Mouse (Mus musculus) CH12.LX (cell line): ENCODE data around the gene Hdac11. TPM values are rescaled to one million over a fixed set of nuclear protein-coding genes. Genes with fewer than 3 reads are reported as not detected.
A peak's percentile ranks its signal among the peaks of the same experiment; 100 is the strongest.

ENCODE experiments used
- DNase-seq: peaks from one replicate; pipeline ENCODE4 v3.0.0-alpha.2; 2013; ENCODE audit errors: extremely low read depth
- H3K27ac ChIP-seq: 2 replicates; pipeline ENCODE4 v1.5.1; 2012; ENCODE audit warnings: low read depth, mild to moderate bottlenecking, control low read depth, moderate library complexity; ENCODE audit not compliant: insufficient read depth
- H3K27me3 ChIP-seq: replicated peaks from 2 replicates; pipeline ENCODE3; 2012; ENCODE audit warnings: inconsistent platforms
- H3K36me3 ChIP-seq, 2 experiments: replicated peaks in 1 of 2; 2 replicates each; pipeline versions ENCODE3 to v1.6.1; 2012; ENCODE audit warnings: inconsistent platforms in 1 of 2, low read length in 1 of 2, mild to moderate bottlenecking in 1 of 2, mixed read lengths in 1 of 2, moderate library complexity in 1 of 2; ENCODE audit not compliant: control insufficient read depth in 1 of 2, insufficient read depth in 1 of 2
- H3K4me1 ChIP-seq, 2 experiments: 2 replicates each; pipeline ENCODE4 v1.6.1; 2012; ENCODE audit warnings: inconsistent platforms in 1 of 2, moderate library complexity in 1 of 2; ENCODE audit not compliant: insufficient read depth in 2 of 2, control insufficient read depth in 1 of 2
- H3K4me2 ChIP-seq: 2 replicates; pipeline ENCODE4 v1.6.1; 2012; ENCODE audit warnings: low read depth, mild to moderate bottlenecking, control low read depth; ENCODE audit not compliant: poor library complexity, insufficient read depth, severe bottlenecking
- H3K4me3 ChIP-seq, 3 experiments: fragments of 150-350 bp in 1 of 3; sonication (generic) in 1 of 3; replicated peaks in 1 of 3; 2 replicates each; pipeline versions ENCODE3 to v1.5.1; 2011 to 2012; ENCODE audit warnings: low read depth in 2 of 3, low read length in 2 of 3, mild to moderate bottlenecking in 2 of 3, moderate library complexity in 2 of 3, control low read depth in 1 of 3, improper control_type of control experiment in 1 of 3, inconsistent platforms in 1 of 3, mixed read lengths in 1 of 3; ENCODE audit not compliant: poor library complexity in 1 of 3
- H3K79me2 ChIP-seq: replicated peaks from 2 replicates; pipeline ENCODE4 v1.6.1; 2012; ENCODE audit warnings: mild to moderate bottlenecking, moderate library complexity; ENCODE audit not compliant: control insufficient read depth, poor library complexity, insufficient read depth, severe bottlenecking; ENCODE audit errors: extremely low read depth
- H3K9ac ChIP-seq: 2 replicates; pipeline ENCODE4 v1.6.1; 2012; ENCODE audit warnings: low read depth, mild to moderate bottlenecking, control low read depth, moderate library complexity; ENCODE audit not compliant: insufficient read depth
- H3K9me3 ChIP-seq: replicated peaks from 2 replicates; pipeline ENCODE3; 2012; ENCODE audit warnings: low read length, inconsistent platforms, mixed read lengths
- BHLHE40 ChIP-seq: IDR thresholded peaks from 2 replicates; pipeline ENCODE4 v1.6.1; 2011; ENCODE audit warnings: mild to moderate bottlenecking, low read depth, low read length, improper control_type of control experiment
- CHD2 ChIP-seq: IDR thresholded peaks from 2 replicates; pipeline ENCODE4 v1.6.1; 2011; ENCODE audit warnings: low read length, improper control_type of control experiment
- CTCF ChIP-seq, 2 experiments: IDR thresholded peaks in 1 of 2; conservative IDR thresholded peaks in 1 of 2; 2 replicates each; pipeline ENCODE4 v1.5.1; 2011 to 2012; ENCODE audit warnings: low read depth in 2 of 2, low read length in 2 of 2, improper control_type of control experiment in 1 of 2, inconsistent platforms in 1 of 2, mild to moderate bottlenecking in 1 of 2, moderate library complexity in 1 of 2
- E2F4 ChIP-seq: IDR thresholded peaks from 2 replicates; pipeline ENCODE4 v1.6.1; 2011; ENCODE audit warnings: low read depth, low read length, improper control_type of control experiment; ENCODE audit not compliant: insufficient replicate concordance
- ELF1 ChIP-seq: IDR thresholded peaks from 2 replicates; pipeline ENCODE4 v1.6.1; 2014; ENCODE audit warnings: low read depth, mild to moderate bottlenecking, inconsistent platforms, low read length, improper control_type of control experiment
- EP300 ChIP-seq: IDR thresholded peaks from 2 replicates; pipeline ENCODE4 v1.6.1; 2011; ENCODE audit warnings: low read length, improper control_type of control experiment
- ETS1 ChIP-seq: conservative IDR thresholded peaks from 2 replicates; pipeline ENCODE4 v1.6.1; 2012; ENCODE audit warnings: low read depth, mild to moderate bottlenecking, inconsistent platforms, low read length, improper control_type of control experiment, moderate library complexity
- HCFC1 ChIP-seq: IDR thresholded peaks from 2 replicates; pipeline ENCODE4 v1.6.1; 2012; ENCODE audit warnings: low read depth, mild to moderate bottlenecking, inconsistent platforms, low read length, improper control_type of control experiment
- IRF4 ChIP-seq: IDR thresholded peaks from 2 replicates; pipeline ENCODE4 v1.6.1; 2014; ENCODE audit warnings: low read depth, mild to moderate bottlenecking, inconsistent platforms, low read length, improper control_type of control experiment
- KAT2A ChIP-seq: IDR thresholded peaks from 2 replicates; pipeline ENCODE4 v1.6.1; 2012; ENCODE audit warnings: low read length, improper control_type of control experiment, inconsistent platforms; ENCODE audit not compliant: insufficient replicate concordance
- MAX ChIP-seq: IDR thresholded peaks from 2 replicates; pipeline ENCODE4 v1.6.1; 2011; ENCODE audit warnings: low read length, improper control_type of control experiment
- MAZ ChIP-seq: IDR thresholded peaks from 2 replicates; pipeline ENCODE4 v1.6.1; 2012; ENCODE audit warnings: low read depth, mild to moderate bottlenecking, inconsistent platforms, low read length, improper control_type of control experiment, moderate library complexity
- MEF2A ChIP-seq: IDR thresholded peaks from 2 replicates; pipeline ENCODE4 v1.6.1; 2014; ENCODE audit warnings: low read depth, mild to moderate bottlenecking, inconsistent platforms, low read length, improper control_type of control experiment, borderline replicate concordance
- MXI1 ChIP-seq: IDR thresholded peaks from 2 replicates; pipeline ENCODE4 v1.6.1; 2011; ENCODE audit warnings: mild to moderate bottlenecking, low read depth, low read length, improper control_type of control experiment
- MYC ChIP-seq: IDR thresholded peaks from 2 replicates; pipeline ENCODE4 v1.6.1; 2011; ENCODE audit warnings: low read depth, mild to moderate bottlenecking, improper control_type of control experiment, low read length
- NELFE ChIP-seq: IDR thresholded peaks from 2 replicates; pipeline ENCODE4 v1.6.1; 2011; ENCODE audit warnings: low read depth, low read length, improper control_type of control experiment
- POLR2A ChIP-seq: IDR thresholded peaks from 2 replicates; pipeline ENCODE4 v1.6.1; 2011; ENCODE audit warnings: low read depth, mild to moderate bottlenecking, improper control_type of control experiment, low read length
- RCOR1 ChIP-seq: conservative IDR thresholded peaks from 2 replicates; pipeline ENCODE4 v1.6.1; 2012; ENCODE audit warnings: low read depth, mild to moderate bottlenecking, inconsistent platforms, low read length, improper control_type of control experiment
- SIN3A ChIP-seq: IDR thresholded peaks from 2 replicates; pipeline ENCODE4 v1.6.1; 2012; ENCODE audit warnings: low read length, improper control_type of control experiment, inconsistent platforms
- SMC3 ChIP-seq: IDR thresholded peaks from 2 replicates; pipeline ENCODE4 v1.6.1; 2011; ENCODE audit warnings: low read depth, low read length, improper control_type of control experiment
- TBP ChIP-seq: conservative IDR thresholded peaks from 2 replicates; pipeline ENCODE4 v1.6.1; 2011; ENCODE audit warnings: low read depth, low read length, improper control_type of control experiment
- UBTF ChIP-seq: IDR thresholded peaks from 2 replicates; pipeline ENCODE4 v1.6.1; 2012; ENCODE audit warnings: low read depth, mild to moderate bottlenecking, inconsistent platforms, low read length, improper control_type of control experiment, moderate library complexity
- ZC3H11A ChIP-seq: IDR thresholded peaks from 2 replicates; pipeline ENCODE4 v1.6.1; 2012; ENCODE audit warnings: low read depth, mild to moderate bottlenecking, inconsistent platforms, low read length, improper control_type of control experiment
- dilution Hi-C: fragments of 300-500 bp; cut with MboI; formaldehyde crosslinking; loops from 2 replicates; pipeline ENCODE4 v1.14.3; 2020; ENCODE audit warnings: low sequenced_read_pairs; ENCODE audit not compliant: extremely low pct_unique_long_range_greater_than_20kb, extremely low pct_ligation_motif_present
- in situ Hi-C: fragments of 300-500 bp; cut with MboI; formaldehyde crosslinking; loops from 3 replicates; pipeline ENCODE4 v1.14.3; 2019; ENCODE audit warnings: low sequenced_read_pairs, low pct_ligation_motif_present, low pct_unique_long_range_greater_than_20kb, mixed read lengths
- polyA plus RNA-seq: library from polyadenylated mRNA; unstranded; fragments of >175 nt; gene quantifications from 2 replicates; pipeline ENCODE4 v1.2.1, GENCODE M21; 2012; ENCODE audit warnings: low read depth; ENCODE audit not compliant: insufficient read length
- total RNA-seq, 2 experiments: library from RNA; depleted of rRNA; stranded (reverse); fragments of 300-350 nt in 1 of 2; fragments of >200 nt in 1 of 2; gene quantifications; 2 replicates each; pipeline ENCODE4 v1.2.3; 2012 to 2014

Gene Hdac11
- total and polyA plus RNA-seq, 3 experiments = 0.53 to 2.1 TPM; not detected in 1

DNA sequence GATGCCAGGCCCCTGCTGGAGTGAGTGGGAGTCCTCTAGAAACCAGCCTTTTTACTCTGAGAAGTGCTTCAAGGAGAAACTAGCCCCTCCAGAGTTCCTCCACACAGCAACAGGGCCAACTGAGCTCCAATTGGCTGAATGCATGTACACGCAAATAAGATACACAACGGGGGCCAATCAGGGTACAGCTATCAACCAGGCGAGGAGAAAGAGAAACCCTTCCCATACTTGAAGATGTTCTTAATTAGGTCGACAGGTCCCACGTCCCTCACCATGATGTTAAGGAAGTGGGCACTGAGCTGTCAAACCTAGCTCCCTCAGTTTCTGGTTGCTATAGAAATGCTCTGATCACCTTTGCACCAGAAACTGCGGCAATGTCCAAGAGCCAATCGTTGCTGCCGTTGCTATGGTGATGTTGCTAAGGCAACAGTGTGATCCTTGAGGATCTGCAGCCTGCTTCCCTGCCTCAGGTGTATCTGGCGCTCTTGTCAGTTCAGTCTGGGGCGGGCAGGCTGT lies 2.9 kb upstream of the Hdac11 start:
- no peak overlapping the region for H3K27ac ChIP-seq
- 0 out of 2 replicates have a peak overlapping the region, but pooled peaks have one; percentile 0 for H3K4me2 ChIP-seq
- TF ChIP-seq POLR2A (no peak), CHD2 (no peak), NELFE (no peak), KAT2A (no peak), MEF2A (no peak), UBTF (no peak), MAZ (no peak), MXI1 (no peak), SIN3A (no peak), E2F4 (no peak), SMC3 (no peak), IRF4 (no peak), CTCF (conservative IDR thresholded peaks at IDR 0.05 in 1 of 2, IDR thresholded peaks at IDR 0.05 in 1 of 2; ENCODE audit: low read depth in 2 of 2, low read length in 2 of 2) (no peak), EP300 (no peak), ETS1 (no peak), ELF1 (no peak), TBP (no peak), MAX (no peak), BHLHE40 (no peak), MYC (no peak)
- in situ Hi-C loops = loop anchor here (25.0 kb wide), 1 partner anchor 259 kb away; the partner anchor contains the start of gene Wnt7a
- H3K79me2 ChIP-seq = no peaks in the 10 kb centered on the region
- dilution Hi-C loops = no loop called here
- H3K9me3 ChIP-seq = no peaks in the 10 kb centered on the region
- H3K4me3 ChIP-seq = no peak overlapping the region
- H3K4me1 ChIP-seq = peaks cover 6 to 11% of the 10 kb centered on the region in 2 experiments
- H3K9ac ChIP-seq = no peak overlapping the region
- H3K36me3 ChIP-seq = no peaks in the 10 kb centered on the region
- no peak for DNase-seq
- H3K27me3 ChIP-seq = peaks cover 70% of the 10 kb centered on the region

DNA sequence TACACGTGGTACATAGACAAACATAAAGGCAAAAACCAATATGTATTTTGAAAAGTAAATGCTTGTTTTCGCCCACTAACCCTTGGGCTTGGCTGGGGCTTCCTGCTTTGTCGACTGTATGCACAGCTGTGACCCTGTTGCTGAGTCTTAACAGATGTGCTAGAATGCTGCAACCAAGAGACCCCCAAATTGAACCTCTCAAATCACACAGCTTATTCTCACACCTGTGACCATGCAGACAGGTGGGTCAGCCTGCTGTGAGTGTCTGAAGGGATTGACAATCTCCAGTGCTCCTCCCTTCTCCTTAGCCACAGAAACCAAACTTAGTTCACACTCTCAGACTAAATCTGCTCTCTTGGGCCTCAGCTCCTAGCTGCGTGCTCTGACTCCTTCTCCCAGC lies 1.8 kb upstream of the Hdac11 start:
- Histone ChIP-seq H3K9ac (no peak overlapping the region), H3K79me2 (no peaks in the 10 kb centered on the region), H3K9me3 (no peaks in the 10 kb centered on the region), H3K4me2 (no peak overlapping the region), H3K4me3 (no peak overlapping the region), H3K27me3 (peaks cover 77% of the 10 kb centered on the region), H3K36me3 (no peaks in the 10 kb centered on the region), H3K27ac (no peak overlapping the region), H3K4me1 (peaks cover 6 to 11% of the 10 kb centered on the region in 2 experiments)
- dilution Hi-C loops = no loop called here
- in situ Hi-C loops = loop anchor here (25.0 kb wide), 1 partner anchor 258 kb away; the partner anchor contains the start of gene Wnt7a
- TF ChIP-seq RCOR1 (no peak), ZC3H11A (no peak), BHLHE40 (no peak), E2F4 (no peak), EP300 (no peak), HCFC1 (no peak)
- DNase-seq = no peak
